Mouse (Mus musculus) heart, adult 18-20 months (tissue): ENCODE data around the gene 4931428F04Rik. TPM values are rescaled to one million over a fixed set of nuclear protein-coding genes. Genes with fewer than 3 reads are reported as not detected.
"Not testable (repeated sequence)": the region's sequence is repeated elsewhere in the genome, so short reads cannot be mapped to it uniquely, and the experiment has no call there.

ENCODE experiments used
- DNase-seq, 2 experiments: peaks; one replicate each; pipeline ENCODE4 v3.0.0; 2021 to 2022; ENCODE audit warnings: mixed read lengths in 1 of 2
- total RNA-seq, 2 experiments: library from RNA; stranded (reverse); gene quantifications; 2 replicates each; pipeline ENCODE4 v1.2.3; 2021

4931428F04Rik gene
- total RNA-seq, 2 experiments from 2014 or later, result 1.1 to 1.6 TPM

- DNase-seq, result no peak
Observed at GRCm38 (mm10) chr8:105261326-105261980, 28.2 kb downstream of the 4931428F04Rik start.

DNA sequence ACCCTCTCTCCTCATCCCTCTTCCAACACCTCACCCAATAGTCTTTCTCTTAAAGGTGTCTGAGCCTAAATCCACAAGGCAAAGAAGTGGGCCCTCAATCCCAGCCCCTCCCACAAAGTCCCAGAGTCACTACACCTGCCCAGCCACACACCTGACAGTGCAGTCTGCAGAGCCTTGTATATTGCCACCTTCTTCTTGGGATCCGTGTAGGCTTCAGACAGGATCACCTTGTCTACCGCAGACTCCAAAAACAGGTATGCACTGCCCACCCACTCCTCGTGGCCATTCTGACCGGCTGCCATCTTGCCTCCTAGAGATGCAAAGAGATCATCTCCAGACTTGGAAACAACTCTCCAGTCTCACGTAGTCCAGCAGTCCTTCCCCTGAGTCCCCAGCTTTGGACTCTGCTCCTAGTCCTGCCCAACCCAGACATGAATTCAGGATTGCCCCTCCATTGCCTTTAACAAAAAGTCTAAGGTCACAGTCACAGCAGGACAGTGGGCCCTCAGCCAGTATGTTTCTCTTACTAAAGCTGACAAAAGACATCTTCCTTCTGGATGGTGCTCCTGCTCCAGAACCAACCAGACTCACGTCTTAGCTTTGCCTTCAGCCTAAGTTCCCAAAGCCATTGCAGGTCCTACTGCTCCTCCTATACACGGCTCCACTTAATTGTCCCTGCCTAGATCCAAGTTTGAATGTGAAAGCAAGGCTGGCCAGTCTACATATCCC is 29.1 kb downstream of the 4931428F04Rik start:
- no peak for DNase-seq

DNA sequence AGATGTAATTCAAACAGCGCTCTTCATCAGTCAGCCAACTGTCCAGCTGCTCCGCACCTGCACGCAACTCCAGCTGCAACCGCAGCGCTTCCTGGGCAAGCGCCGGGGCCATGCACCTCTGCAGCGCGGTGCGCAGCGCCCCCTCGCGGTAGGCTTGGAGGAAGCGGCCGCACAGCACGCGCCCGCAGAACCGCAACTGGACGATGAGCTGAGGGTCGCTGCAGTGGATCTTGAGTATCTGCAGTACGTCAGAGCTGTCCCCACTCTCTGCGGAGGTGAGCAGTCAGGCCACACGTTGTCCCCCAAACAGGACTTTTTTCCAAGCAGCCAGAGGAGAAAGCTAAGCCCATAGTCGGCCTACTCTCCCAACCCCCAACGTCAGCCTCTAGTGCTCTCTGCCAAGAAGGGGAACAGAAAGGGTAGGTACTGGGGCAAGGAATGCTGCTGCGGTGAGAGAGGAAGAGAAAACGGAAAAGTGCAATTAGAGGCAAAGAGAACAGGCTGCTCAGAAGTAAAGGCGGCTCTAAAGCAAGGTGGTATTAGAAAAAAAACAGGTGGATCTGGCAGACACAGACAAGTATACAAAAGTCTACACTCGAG is 29.8 kb downstream of the 4931428F04Rik start:
- peak; percentile 58 to 82 for DNase-seq

DNA sequence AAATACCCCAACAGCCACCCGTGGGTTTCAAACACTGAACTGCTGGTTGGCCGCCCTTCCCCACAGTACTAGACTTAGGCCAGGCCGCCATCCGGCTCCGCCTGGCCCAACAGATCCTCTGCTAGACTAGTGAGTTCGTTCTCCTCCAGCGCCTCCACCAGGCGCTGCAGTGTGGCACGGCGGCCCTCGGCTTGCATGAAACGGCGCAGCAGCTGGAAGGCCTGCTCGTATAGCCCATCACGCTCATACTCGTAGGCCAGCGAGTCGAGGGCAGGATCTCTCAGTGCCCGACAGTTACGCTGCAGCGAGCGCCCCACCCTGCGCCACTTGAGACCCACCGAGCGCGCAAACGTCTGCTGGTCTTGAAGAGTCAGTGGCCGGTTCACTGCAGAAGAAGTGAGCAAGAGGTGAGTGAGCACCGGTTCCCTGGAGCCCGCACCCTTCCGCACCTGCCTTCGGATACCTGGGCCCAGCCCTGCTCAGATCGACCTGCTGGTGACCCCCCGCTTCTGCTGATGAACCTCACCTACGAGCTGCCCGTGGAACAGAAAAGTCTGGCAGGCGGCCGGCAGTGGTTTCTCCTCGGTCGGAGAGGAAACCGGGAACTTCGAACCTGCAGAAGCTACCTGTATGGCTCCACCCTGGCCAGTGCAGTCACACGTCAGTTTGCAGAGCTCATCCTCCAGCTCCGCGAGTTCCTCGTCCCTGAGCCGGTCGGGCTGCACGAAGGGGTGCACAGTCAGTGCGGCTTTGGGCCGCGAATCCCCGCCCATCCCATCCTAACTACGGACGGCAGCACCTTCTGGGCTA is 30.5 kb downstream of the 4931428F04Rik start:
- DNase-seq, result no peak

DNA sequence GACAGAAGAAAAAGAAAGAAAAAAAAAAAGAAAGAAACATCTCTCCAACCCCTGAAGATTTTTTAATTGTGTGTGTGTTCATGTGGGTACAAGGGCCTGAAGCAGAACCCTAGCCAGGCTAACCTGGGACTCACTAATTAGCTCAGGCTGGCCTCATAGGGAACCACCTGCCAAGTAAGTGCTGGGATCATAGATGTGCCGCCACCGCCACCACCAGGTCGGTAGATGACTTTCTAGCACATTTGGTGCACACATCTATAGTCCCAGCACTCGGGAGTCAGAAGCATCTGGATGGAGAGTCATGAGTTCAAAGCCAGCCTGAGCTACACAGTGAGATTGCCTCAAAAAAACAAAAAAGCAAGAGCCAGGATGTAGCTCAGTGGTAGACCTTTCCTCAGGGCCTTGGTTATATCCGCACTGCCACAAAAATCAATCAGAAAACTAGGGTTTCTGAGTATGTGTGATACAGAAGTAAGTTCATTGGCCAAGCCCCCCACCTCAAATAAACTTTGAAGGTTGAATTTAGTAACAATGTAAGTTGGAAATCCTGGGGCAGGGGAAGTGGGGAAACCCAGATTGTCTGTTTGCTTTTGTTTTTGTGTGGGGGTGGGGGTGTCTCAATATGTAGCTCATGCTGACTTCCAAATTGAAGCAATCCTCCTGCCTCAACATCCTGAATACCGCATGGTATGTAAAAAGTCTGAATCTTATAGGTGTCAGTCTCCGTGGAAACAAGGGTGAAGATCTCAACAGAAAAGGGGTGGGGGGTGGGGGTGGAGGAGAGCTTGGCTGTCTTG is 32.1 kb downstream of the 4931428F04Rik start:
- no peak for DNase-seq

DNA sequence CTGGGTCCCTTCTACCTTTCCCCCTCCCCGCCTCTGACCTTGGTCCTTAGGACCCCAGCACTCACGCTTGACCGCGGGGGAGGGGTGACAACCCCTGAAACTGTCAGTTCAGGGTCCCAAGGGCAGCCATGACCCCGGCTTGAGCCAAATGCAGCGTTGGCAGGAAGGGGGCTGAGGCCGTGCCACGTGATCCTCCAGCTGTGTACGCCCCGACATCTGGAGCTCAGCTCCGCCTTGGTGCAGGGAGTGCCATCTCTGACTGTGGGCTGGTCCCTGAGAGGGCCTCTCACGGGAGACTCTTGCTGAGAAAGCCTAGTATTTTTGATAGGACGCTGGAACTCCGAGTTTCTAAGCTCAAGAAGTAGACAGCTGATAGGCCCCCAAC is 34.7 kb downstream of the 4931428F04Rik start, which contains the start of gene B3gnt9:
Gene B3gnt9, minus strand, starts transcription at position 188 of the 385 bp plus-strand sequence.
- peak in 1 of 2 experiments; percentile 89 for DNase-seq

DNA sequence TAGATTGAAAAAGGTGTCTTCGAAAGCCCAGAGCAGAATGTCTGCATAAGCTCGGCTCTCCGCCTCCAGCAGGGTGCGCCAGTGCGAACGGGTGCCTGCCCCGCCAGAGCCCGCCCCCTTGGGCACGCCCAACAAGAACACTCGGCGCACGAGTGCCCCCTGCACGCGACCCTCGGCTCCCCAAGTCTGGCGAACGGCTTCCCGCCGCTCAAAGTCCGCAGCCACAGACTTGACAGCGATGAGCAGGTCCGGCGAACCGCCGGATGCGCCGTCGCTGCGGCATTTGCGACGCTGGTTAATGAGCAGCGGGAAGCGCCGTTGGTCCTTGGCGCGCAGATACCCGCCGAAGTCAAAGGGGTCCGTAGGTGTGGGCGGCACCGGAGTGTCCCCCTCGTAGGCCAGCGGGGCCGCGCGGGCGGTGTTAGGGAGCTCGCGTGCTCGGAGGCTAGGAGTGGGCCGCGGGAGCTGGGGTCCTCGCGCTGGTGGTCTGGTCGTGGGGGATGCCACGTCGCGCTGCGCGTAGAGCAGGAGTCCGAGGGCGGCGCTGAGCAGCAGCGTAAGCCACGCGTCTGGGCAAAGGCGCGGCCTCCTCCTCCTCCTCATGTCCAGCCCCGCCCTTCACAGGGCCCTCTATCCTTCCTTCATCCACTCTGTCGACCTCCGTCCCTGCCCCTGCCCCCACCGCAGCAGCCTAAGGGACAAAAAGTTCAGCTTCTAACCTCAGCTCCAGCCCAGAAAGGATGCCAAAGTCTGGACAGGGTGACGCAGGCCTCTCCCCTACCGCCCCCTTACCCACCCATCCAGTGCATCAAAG is 35.3 kb downstream of the 4931428F04Rik start:
- peak; percentile 91 to 94 for DNase-seq

DNA sequence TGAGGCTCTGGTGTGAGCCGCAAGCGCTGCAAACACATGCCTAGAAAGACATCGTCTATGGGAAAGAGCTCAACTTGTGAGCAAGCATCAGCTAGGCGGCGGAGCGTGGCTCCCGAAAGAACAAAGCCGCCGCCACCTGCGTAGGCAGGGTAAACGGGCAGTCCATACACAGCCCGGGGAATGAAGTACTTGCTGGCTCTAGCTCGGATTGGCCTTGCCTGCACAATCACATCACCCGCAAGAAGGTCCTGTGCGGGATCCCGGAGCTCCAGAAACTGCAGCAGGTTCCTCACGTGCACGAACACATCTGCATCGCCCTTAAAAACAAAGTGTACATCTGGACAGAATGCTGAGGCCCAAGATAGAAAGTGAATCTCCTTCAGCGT is 35.9 kb downstream of the 4931428F04Rik start:
- no peak for DNase-seq

- DNase-seq, result no peak
Observed at GRCm38 (mm10) chr8:105252680-105253537, 36.8 kb downstream of the 4931428F04Rik start.

DNA sequence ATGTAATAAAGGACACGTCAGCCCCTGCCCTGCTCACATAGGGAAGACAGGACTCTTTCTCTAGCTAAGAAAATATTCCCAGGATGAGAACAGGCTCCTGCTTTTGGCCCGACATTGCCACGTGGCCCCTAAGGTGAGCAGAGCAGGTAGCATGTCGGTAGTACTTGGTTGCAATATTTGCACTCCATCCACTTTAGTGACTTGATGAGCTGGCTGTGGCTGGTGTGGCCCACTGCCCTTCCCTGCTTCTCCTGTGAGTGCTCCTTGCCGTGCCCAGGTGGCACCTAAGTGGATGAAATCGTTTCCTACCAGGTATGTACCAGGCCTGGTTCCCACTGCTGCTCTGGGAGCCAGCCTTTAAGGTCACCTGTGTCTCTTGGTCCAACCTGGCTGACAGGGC is 37.7 kb downstream of the 4931428F04Rik start:
- DNase-seq, result no peak

DNA sequence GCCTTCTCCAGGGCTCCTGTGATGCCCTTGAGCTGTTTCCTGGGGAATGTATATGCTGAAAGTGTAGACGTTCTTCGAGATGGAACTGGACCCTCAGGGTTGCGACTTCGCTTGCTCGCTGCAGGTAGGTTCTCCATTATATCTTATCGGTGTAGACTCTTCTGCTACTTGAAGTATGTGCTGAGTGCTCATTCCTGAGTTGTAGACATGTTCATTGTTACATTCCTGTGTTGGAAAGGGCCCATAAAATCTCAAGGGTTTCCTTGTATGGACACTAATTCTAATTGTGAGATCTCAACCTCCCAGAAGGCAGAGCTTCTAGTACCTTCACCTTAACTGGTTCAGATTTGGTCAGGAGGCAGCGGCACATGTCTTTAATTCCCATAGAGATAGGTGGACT is 48.6 kb downstream of the 4931428F04Rik start:
- DNase-seq, result no peak

- DNase-seq, result no peak
Observed at GRCm38 (mm10) chr8:105237442-105238142, 52.1 kb downstream of the 4931428F04Rik start.

GRCm38 (mm10) chr8:105235206-105235605 is 54.5 kb downstream of the 4931428F04Rik start:
- DNase-seq, result no peak

- DNase-seq, result no peak
Observed at GRCm38 (mm10) chr8:105233126-105233935, 56.3 kb downstream of the 4931428F04Rik start.

- DNase-seq, result not testable (repeated sequence)
Observed at GRCm38 (mm10) chr8:105232321-105232693, 57.4 kb downstream of the 4931428F04Rik start.

DNA sequence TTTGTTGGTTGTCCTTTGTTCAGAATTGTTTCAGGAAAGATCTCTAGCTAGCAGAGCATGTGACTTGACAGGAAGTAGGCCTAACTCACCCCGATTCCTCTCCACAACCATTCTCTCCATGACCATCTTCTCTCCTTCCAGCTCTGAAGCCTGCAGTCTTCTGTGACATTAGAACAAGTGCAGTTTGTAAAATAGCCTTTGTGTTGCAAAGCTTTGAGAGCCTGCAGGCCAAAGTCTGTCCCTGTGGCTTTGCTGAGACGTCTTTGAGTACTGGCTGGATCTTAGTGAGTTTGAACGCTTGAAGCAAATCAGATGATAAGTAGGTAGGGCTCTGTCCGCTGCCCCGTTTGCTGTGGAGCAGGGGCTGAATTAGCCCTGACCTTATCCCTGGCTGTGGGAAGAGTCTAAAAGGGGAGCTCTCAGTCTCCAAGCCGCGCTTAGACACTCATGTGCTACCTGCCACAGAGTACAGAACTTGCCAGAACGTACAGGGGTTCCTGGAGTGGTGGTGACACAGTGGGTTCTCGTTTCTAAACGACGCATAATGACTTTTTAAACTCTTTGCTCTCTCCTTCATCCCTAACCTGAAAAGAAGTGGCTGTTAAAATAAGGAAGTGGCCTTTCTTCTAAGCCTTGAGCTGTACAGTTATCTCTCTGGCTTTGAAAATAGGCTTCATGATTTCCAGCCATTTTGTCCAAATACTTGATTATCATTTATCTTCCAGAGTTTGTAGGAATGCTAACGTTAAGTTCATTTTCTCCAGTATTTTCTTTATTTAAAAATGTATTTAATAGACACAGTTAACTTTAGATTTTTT is 58.0 kb downstream of the 4931428F04Rik start:
- no peak for DNase-seq
